Mouse (Mus musculus): ENCODE data around the gene Kdm8. TPM values are rescaled to one million over a fixed set of nuclear protein-coding genes. Genes with fewer than 3 reads are reported as not detected.

Gene Kdm8
- polyA plus RNA-seq, 1 experiment from 2014 or later = 14.1 TPM

GRCm38 (mm10) chr7:125491760-125492159, 47.3 kb downstream of the Kdm8 start:
- 23% methylated on average over 12 of the region's 12 CpGs for WGBS
- Histone ChIP-seq H3K4me3 (ENCODE audit: low read length) (peak overlapping the region; percentile 78), H3K27ac (ENCODE audit: low read length) (peak overlapping the region; percentile 90), H3K27me3 (ENCODE audit: insufficient read depth, low read length) (no peaks in the 10 kb centered on the region), H3K4me2 (replicated peaks; ENCODE audit: low read depth, low read length) (peak overlapping the region; percentile 79), H3K9ac (replicated peaks; ENCODE audit: low read length) (peak overlapping the region; percentile 86), H3K36me3 (ENCODE audit: insufficient read depth, low read length) (no peaks in the 10 kb centered on the region), H3K4me1 (ENCODE audit: insufficient read depth, low read length) (peaks cover 12% of the 10 kb centered on the region), H3K9me3 (ENCODE audit: low read length) (no peaks in the 10 kb centered on the region)
- no peak; the same call in 1 of the 2 replicates for ATAC-seq (ENCODE audit: low FRiP score, low TSS enrichment)

- no peaks in the 10 kb centered on the region for H3K27me3 ChIP-seq (ENCODE audit: insufficient read depth, low read length)
- ATAC-seq (ENCODE audit: low FRiP score, low TSS enrichment) = no peak
- no peak overlapping the region for H3K9ac ChIP-seq (replicated peaks; ENCODE audit: low read length)
- 79% methylated on average over 6 of the region's 6 CpGs for WGBS
- no peak overlapping the region for H3K27ac ChIP-seq (ENCODE audit: low read length)
- H3K9me3 ChIP-seq (ENCODE audit: low read length) = no peaks in the 10 kb centered on the region
- H3K4me1 ChIP-seq (ENCODE audit: insufficient read depth, low read length) = peaks cover 12% of the 10 kb centered on the region
- H3K36me3 ChIP-seq (ENCODE audit: insufficient read depth, low read length) = no peaks in the 10 kb centered on the region
- no peak overlapping the region for H3K4me2 ChIP-seq (replicated peaks; ENCODE audit: low read depth, low read length)
- no peak overlapping the region for H3K4me3 ChIP-seq (ENCODE audit: low read length)
These were observed 48.1 kb downstream of the Kdm8 start for GRCm38 (mm10) chr7:125492551-125492950.

GRCm38 (mm10) chr7:125495864-125496440, 51.5 kb downstream of the Kdm8 start:
- Histone ChIP-seq H3K4me2 (replicated peaks; ENCODE audit: low read depth, low read length) (no peak overlapping the region), H3K4me1 (ENCODE audit: insufficient read depth, low read length) (peaks cover 6% of the 10 kb centered on the region; the same call in 1 of the 2 replicates), H3K4me3 (ENCODE audit: low read length) (no peak overlapping the region), H3K9me3 (ENCODE audit: low read length) (no peaks in the 10 kb centered on the region), H3K27me3 (ENCODE audit: insufficient read depth, low read length) (no peaks in the 10 kb centered on the region), H3K9ac (replicated peaks; ENCODE audit: low read length) (no peak overlapping the region), H3K36me3 (ENCODE audit: insufficient read depth, low read length) (no peaks in the 10 kb centered on the region), H3K27ac (ENCODE audit: low read length) (no peak overlapping the region)
- ATAC-seq (ENCODE audit: low FRiP score, low TSS enrichment) = no peak
- WGBS = 78% methylated on average over 6 of the region's 6 CpGs

GRCm38 (mm10) chr7:125499927-125500868, 55.7 kb downstream of the Kdm8 start:
- no peak overlapping the region for H3K4me3 ChIP-seq (ENCODE audit: low read length)
- no peaks in the 10 kb centered on the region for H3K36me3 ChIP-seq (ENCODE audit: insufficient read depth, low read length)
- no peak overlapping the region for H3K27ac ChIP-seq (ENCODE audit: low read length)
- no peaks in the 10 kb centered on the region for H3K27me3 ChIP-seq (ENCODE audit: insufficient read depth, low read length)
- H3K9ac ChIP-seq (replicated peaks; ENCODE audit: low read length) = no peak overlapping the region
- ATAC-seq (ENCODE audit: low FRiP score, low TSS enrichment) = no peak
- no peaks in the 10 kb centered on the region for H3K4me1 ChIP-seq (ENCODE audit: insufficient read depth, low read length)
- no peak overlapping the region for H3K4me2 ChIP-seq (replicated peaks; ENCODE audit: low read depth, low read length)
- H3K9me3 ChIP-seq (ENCODE audit: low read length) = no peaks in the 10 kb centered on the region
- WGBS = 66% methylated on average over 13 of the region's 13 CpGs

- Histone ChIP-seq H3K27me3 (ENCODE audit: insufficient read depth, low read length) (no peaks in the 10 kb centered on the region), H3K4me2 (replicated peaks; ENCODE audit: low read depth, low read length) (no peak overlapping the region), H3K4me1 (ENCODE audit: insufficient read depth, low read length) (no peaks in the 10 kb centered on the region), H3K9ac (replicated peaks; ENCODE audit: low read length) (no peak overlapping the region), H3K4me3 (ENCODE audit: low read length) (no peak overlapping the region), H3K9me3 (ENCODE audit: low read length) (no peaks in the 10 kb centered on the region), H3K36me3 (ENCODE audit: insufficient read depth, low read length) (no peaks in the 10 kb centered on the region), H3K27ac (ENCODE audit: low read length) (no peak overlapping the region)
- 94% methylated on average over 7 of the region's 7 CpGs for WGBS
- ATAC-seq (ENCODE audit: low FRiP score, low TSS enrichment) = no peak
These were observed 56.4 kb downstream of the Kdm8 start for GRCm38 (mm10) chr7:125500879-125501278.

- no peaks in the 10 kb centered on the region for H3K36me3 ChIP-seq (ENCODE audit: insufficient read depth, low read length)
- no peaks in the 10 kb centered on the region for H3K4me1 ChIP-seq (ENCODE audit: insufficient read depth, low read length)
- H3K4me2 ChIP-seq (replicated peaks; ENCODE audit: low read depth, low read length) = no peak overlapping the region
- H3K27me3 ChIP-seq (ENCODE audit: insufficient read depth, low read length) = no peaks in the 10 kb centered on the region
- peaks cover 3% of the 10 kb centered on the region; the same call in 1 of the 2 replicates for H3K9me3 ChIP-seq (ENCODE audit: low read length)
- no peak for ATAC-seq (ENCODE audit: low FRiP score, low TSS enrichment)
- H3K9ac ChIP-seq (replicated peaks; ENCODE audit: low read length) = no peak overlapping the region
- no peak overlapping the region for H3K4me3 ChIP-seq (ENCODE audit: low read length)
- no peak overlapping the region for H3K27ac ChIP-seq (ENCODE audit: low read length)
- WGBS = 80% methylated on average over 5 of the region's 5 CpGs
These were observed 59.1 kb downstream of the Kdm8 start for GRCm38 (mm10) chr7:125503374-125504092.

- H3K9me3 ChIP-seq (ENCODE audit: low read length) = peaks cover 3% of the 10 kb centered on the region; the same call in 1 of the 2 replicates
- ATAC-seq (ENCODE audit: low FRiP score, low TSS enrichment) = no peak
- no peak overlapping the region for H3K27ac ChIP-seq (ENCODE audit: low read length)
- no peak overlapping the region for H3K9ac ChIP-seq (replicated peaks; ENCODE audit: low read length)
- WGBS = 97% methylated on average over 5 of the region's 5 CpGs
- H3K36me3 ChIP-seq (ENCODE audit: insufficient read depth, low read length) = no peaks in the 10 kb centered on the region
- H3K4me3 ChIP-seq (ENCODE audit: low read length) = no peak overlapping the region
- no peaks in the 10 kb centered on the region for H3K4me1 ChIP-seq (ENCODE audit: insufficient read depth, low read length)
- no peaks in the 10 kb centered on the region for H3K27me3 ChIP-seq (ENCODE audit: insufficient read depth, low read length)
- no peak overlapping the region for H3K4me2 ChIP-seq (replicated peaks; ENCODE audit: low read depth, low read length)
These were observed 60.1 kb downstream of the Kdm8 start for GRCm38 (mm10) chr7:125504618-125505017.

- WGBS = 85% methylated on average over 10 of the region's 10 CpGs
- no peak overlapping the region for H3K4me3 ChIP-seq (ENCODE audit: low read length)
- no peak overlapping the region for H3K4me2 ChIP-seq (replicated peaks; ENCODE audit: low read depth, low read length)
- H3K4me1 ChIP-seq (ENCODE audit: insufficient read depth, low read length) = no peaks in the 10 kb centered on the region
- no peak overlapping the region for H3K9ac ChIP-seq (replicated peaks; ENCODE audit: low read length)
- no peaks in the 10 kb centered on the region for H3K36me3 ChIP-seq (ENCODE audit: insufficient read depth, low read length)
- H3K9me3 ChIP-seq (ENCODE audit: low read length) = peaks cover 3% of the 10 kb centered on the region; the same call in 1 of the 2 replicates
- no peak overlapping the region for H3K27ac ChIP-seq (ENCODE audit: low read length)
- no peaks in the 10 kb centered on the region for H3K27me3 ChIP-seq (ENCODE audit: insufficient read depth, low read length)
- ATAC-seq (ENCODE audit: low FRiP score, low TSS enrichment) = no peak
These were observed 61.1 kb downstream of the Kdm8 start for GRCm38 (mm10) chr7:125505568-125505967.

GRCm38 (mm10) chr7:125507279-125507678, 62.8 kb downstream of the Kdm8 start:
- 87% methylated on average over 2 of the region's 2 CpGs for WGBS
- H3K4me1 ChIP-seq (ENCODE audit: insufficient read depth, low read length) = no peaks in the 10 kb centered on the region
- H3K9me3 ChIP-seq (ENCODE audit: low read length) = peaks cover 3% of the 10 kb centered on the region; the same call in 1 of the 2 replicates
- ATAC-seq (ENCODE audit: low FRiP score, low TSS enrichment) = no peak
- H3K27me3 ChIP-seq (ENCODE audit: insufficient read depth, low read length) = no peaks in the 10 kb centered on the region
- H3K4me3 ChIP-seq (ENCODE audit: low read length) = no peak overlapping the region
- no peak overlapping the region for H3K27ac ChIP-seq (ENCODE audit: low read length)
- no peak overlapping the region for H3K4me2 ChIP-seq (replicated peaks; ENCODE audit: low read depth, low read length)
- no peaks in the 10 kb centered on the region for H3K36me3 ChIP-seq (ENCODE audit: insufficient read depth, low read length)
- H3K9ac ChIP-seq (replicated peaks; ENCODE audit: low read length) = no peak overlapping the region
